Mouse (Mus musculus) kidney, embryonic 16.5 days (tissue): ENCODE measurements around the gene Zfp830. TPM values are rescaled to one million over a fixed set of nuclear protein-coding genes. Genes with fewer than 3 reads are reported as not detected.
A peak's percentile ranks its signal among the peaks of the same experiment; 100 is the strongest.

Experiments used
- ATAC-seq: fragments of 200-750 bp; cut with Nextera tagmentation; 2 replicates; pipeline ENCODE4 v1.8.0; 2017; ENCODE audit warnings: moderate TSS enrichment; ENCODE audit not compliant: low FRiP score, low TSS enrichment
- H3K27ac ChIP-seq: fragments of 300-500 bp; sonication (generic); 2 replicates; pipeline ENCODE4 v1.5.1; 2014; ENCODE audit warnings: low read length
- H3K27me3 ChIP-seq: fragments of 300-500 bp; sonication (generic); 2 replicates; pipeline ENCODE4 v1.6.1; 2014; ENCODE audit warnings: low read length, control low read depth, mixed read lengths; ENCODE audit not compliant: insufficient read depth
- H3K36me3 ChIP-seq: fragments of 300-500 bp; sonication (generic); 2 replicates; pipeline ENCODE4 v1.6.1; 2014; ENCODE audit warnings: low read length, control low read depth, mixed read lengths; ENCODE audit not compliant: insufficient read depth
- H3K4me1 ChIP-seq: fragments of 300-500 bp; sonication (generic); 2 replicates; pipeline ENCODE4 v1.6.1; 2014; ENCODE audit warnings: low read length, control low read depth, mixed read lengths; ENCODE audit not compliant: insufficient read depth
- H3K4me2 ChIP-seq: fragments of 300-500 bp; sonication (generic); replicated peaks from 2 replicates; pipeline ENCODE4 v1.6.1; 2014; ENCODE audit warnings: low read depth, low read length
- H3K4me3 ChIP-seq: fragments of 300-500 bp; sonication (generic); 2 replicates; pipeline ENCODE4 v1.5.1; 2014; ENCODE audit warnings: mild to moderate bottlenecking, low read length
- H3K9ac ChIP-seq: fragments of 300-500 bp; sonication (generic); replicated peaks from 2 replicates; pipeline ENCODE4 v1.6.1; 2014; ENCODE audit warnings: low read length
- H3K9me3 ChIP-seq: fragments of 300-500 bp; sonication (generic); 2 replicates; pipeline ENCODE4 v1.6.1; 2016; ENCODE audit warnings: low read length, control low read depth
- WGBS: fragments of 180-500 bp; shearing (Covaris S2); extraction: QIAGEN DNeasy Blood & Tissue Kit; methylation state at CpG from one replicate; pipeline ENCODE4 v1.1.7; 2014; 5-methylcytosine and 5-hydroxymethylcytosine counted together
- polyA plus RNA-seq: library from polyadenylated mRNA; unstranded; fragments of >200 nt; fragmentation: Nextera tagmentation; extraction: Ambion mirVana; gene quantifications from 2 replicates; pipeline ENCODE4 v1.2.1, GENCODE M21; 2015

Gene Zfp830
- polyA plus RNA-seq, 1 experiment from 2014 or later: 42.6 TPM

GRCm38 (mm10) chr11:82762286-82762829, 1.8 kb upstream of the Zfp830 start:
- Histone ChIP-seq H3K9ac (no peak overlapping the region), H3K9me3 (no peaks in the 10 kb centered on the region), H3K36me3 (no peaks in the 10 kb centered on the region), H3K4me3 (no peak overlapping the region), H3K27ac (no peak overlapping the region), H3K27me3 (no peaks in the 10 kb centered on the region), H3K4me2 (no peak overlapping the region), H3K4me1 (peaks cover 24% of the 10 kb centered on the region)
- 85% methylated on average over 6 of the region's 6 CpGs for WGBS
- ATAC-seq: no peak

- Histone ChIP-seq H3K9ac (peak overlapping the region; percentile 95), H3K4me3 (peak overlapping the region; percentile 98), H3K27me3 (no peaks in the 10 kb centered on the region), H3K4me2 (peak overlapping the region; percentile 97), H3K4me1 (peaks cover 24% of the 10 kb centered on the region), H3K27ac (peak overlapping the region; percentile 95), H3K9me3 (no peaks in the 10 kb centered on the region), H3K36me3 (0 out of 2 replicates have a peak, but pooled peaks cover under 1% of the 10 kb centered on the region)
- WGBS: 7% methylated on average over 4 of the region's 4 CpGs
- no peak for ATAC-seq
Observed at GRCm38 (mm10) chr11:82763261-82763660, 884 bp upstream of the Zfp830 start.

- Histone ChIP-seq H3K9ac (peak overlapping the region; percentile 95), H3K4me3 (peak overlapping the region; percentile 98), H3K27me3 (no peaks in the 10 kb centered on the region), H3K9me3 (no peaks in the 10 kb centered on the region), H3K36me3 (0 out of 2 replicates have a peak, but pooled peaks cover 5% of the 10 kb centered on the region), H3K4me1 (peaks cover 24% of the 10 kb centered on the region), H3K27ac (peak overlapping the region; percentile 86), H3K4me2 (peak overlapping the region; percentile 97)
- 0% methylated on average over 28 of the region's 28 CpGs for WGBS
- ATAC-seq: peak; percentile 82
Observed at GRCm38 (mm10) chr11:82764438-82764924, 336 bp downstream of the Zfp830 start.

- Histone ChIP-seq H3K36me3 (peaks cover 11% of the 10 kb centered on the region; the same call in 1 of the 2 replicates), H3K9ac (peak overlapping the region; percentile 96), H3K4me3 (peak overlapping the region; percentile 88), H3K4me2 (peak overlapping the region; percentile 66), H3K27ac (0 out of 2 replicates have a peak overlapping the region, but pooled peaks have one; percentile 95), H3K9me3 (no peaks in the 10 kb centered on the region), H3K27me3 (no peaks in the 10 kb centered on the region), H3K4me1 (peaks cover 19% of the 10 kb centered on the region)
- no peak for ATAC-seq
- 40% methylated on average over 5 of the region's 5 CpGs for WGBS
Observed at GRCm38 (mm10) chr11:82780134-82780533, 16.0 kb downstream of the Zfp830 start.

GRCm38 (mm10) chr11:82780983-82781903, 17.1 kb downstream of the Zfp830 start, which contains the start of gene Lig3:
TSS of gene Lig3 (plus strand) at chr11:82781108.
- peak within 1 kb of the TSS; percentile 88 for H3K4me3 ChIP-seq
- peak; percentile 95 for ATAC-seq
- peak within 1 kb of the TSS; percentile 96 for H3K9ac ChIP-seq
- H3K36me3 ChIP-seq: peaks cover 20% of the 10 kb centered on the region
- WGBS: under 1% methylated on average over 50 of the region's 90 CpGs
- H3K4me2 ChIP-seq: peak within 1 kb of the TSS; percentile 66
- H3K27ac ChIP-seq: peak within 1 kb of the TSS; percentile 95
- H3K4me1 ChIP-seq: peaks cover 19% of the 10 kb centered on the region
- H3K9me3 ChIP-seq: no peaks in the 10 kb centered on the region
- H3K27me3 ChIP-seq: no peaks in the 10 kb centered on the region

- Histone ChIP-seq H3K27me3 (no peaks in the 10 kb centered on the region), H3K9ac (peak overlapping the region; percentile 96), H3K4me1 (peaks cover 19% of the 10 kb centered on the region), H3K9me3 (no peaks in the 10 kb centered on the region), H3K36me3 (peaks cover 26% of the 10 kb centered on the region), H3K4me2 (peak overlapping the region; percentile 66), H3K4me3 (peak overlapping the region; percentile 88), H3K27ac (peak overlapping the region; percentile 95; the same call in 1 of the 2 replicates)
- no peak for ATAC-seq
- WGBS: 36% methylated on average over 6 of the region's 6 CpGs
Observed at GRCm38 (mm10) chr11:82782197-82782596, 18.1 kb downstream of the Zfp830 start.

- Histone ChIP-seq H3K27ac (no peak overlapping the region), H3K4me1 (peaks cover 19% of the 10 kb centered on the region), H3K4me3 (no peak overlapping the region), H3K36me3 (peaks cover 39% of the 10 kb centered on the region), H3K27me3 (no peaks in the 10 kb centered on the region), H3K9ac (no peak overlapping the region), H3K9me3 (no peaks in the 10 kb centered on the region), H3K4me2 (no peak overlapping the region)
- ATAC-seq: no peak
- WGBS: 92% methylated on average over 11 of the region's 11 CpGs
Observed at GRCm38 (mm10) chr11:82783453-82783852, 19.3 kb downstream of the Zfp830 start.

- Histone ChIP-seq H3K27ac (no peak overlapping the region), H3K27me3 (no peaks in the 10 kb centered on the region), H3K9ac (no peak overlapping the region), H3K36me3 (peaks cover 48% of the 10 kb centered on the region), H3K4me1 (peaks cover under 1% of the 10 kb centered on the region; the same call in 1 of the 2 replicates), H3K4me2 (no peak overlapping the region), H3K4me3 (no peak overlapping the region), H3K9me3 (no peaks in the 10 kb centered on the region)
- no peak for ATAC-seq
- WGBS: 76% methylated on average over 3 of the region's 3 CpGs
Observed at GRCm38 (mm10) chr11:82806656-82807055, 42.5 kb downstream of the Zfp830 start.

- 81% methylated on average over 3 of the region's 3 CpGs for WGBS
- Histone ChIP-seq H3K27me3 (no peaks in the 10 kb centered on the region), H3K9me3 (no peaks in the 10 kb centered on the region), H3K27ac (no peak overlapping the region), H3K4me3 (no peak overlapping the region), H3K4me2 (no peak overlapping the region), H3K4me1 (peaks cover 8% of the 10 kb centered on the region), H3K9ac (no peak overlapping the region), H3K36me3 (peaks cover 46% of the 10 kb centered on the region)
- ATAC-seq: no peak
Observed at GRCm38 (mm10) chr11:82807370-82807769, 43.2 kb downstream of the Zfp830 start.
